Mouse (Mus musculus) midbrain, embryonic 15.5 days (tissue): ENCODE data around the gene Tspan33. TPM values are rescaled to one million over a fixed set of nuclear protein-coding genes. Genes with fewer than 3 reads are reported as not detected.
"Not testable (repeated sequence)": the region's sequence is repeated elsewhere in the genome, so short reads cannot be mapped to it uniquely, and the experiment has no call there.

Experiments
- ATAC-seq: fragments of 200-750 bp; cut with Nextera tagmentation; replicated peaks from 2 replicates; pipeline ENCODE4 v1.8.0; 2017; ENCODE audit warnings: moderate TSS enrichment
- H3K27ac ChIP-seq: fragments of 300-500 bp; sonication (generic); 2 replicates; pipeline ENCODE4 v1.5.1; 2015; ENCODE audit warnings: mild to moderate bottlenecking, inconsistent platforms
- H3K27me3 ChIP-seq: fragments of 300-500 bp; sonication (generic); replicated peaks from 2 replicates; pipeline ENCODE4 v1.6.1; 2015; ENCODE audit warnings: inconsistent platforms
- H3K36me3 ChIP-seq: fragments of 300-500 bp; sonication (generic); replicated peaks from 2 replicates; pipeline ENCODE4 v1.6.1; 2015; ENCODE audit warnings: inconsistent platforms
- H3K4me1 ChIP-seq: fragments of 300-500 bp; sonication (generic); 2 replicates; pipeline ENCODE4 v1.6.1; 2015; ENCODE audit warnings: inconsistent platforms
- H3K4me2 ChIP-seq: fragments of 300-500 bp; sonication (generic); 2 replicates; pipeline ENCODE4 v1.6.1; 2015; ENCODE audit warnings: inconsistent platforms, mild to moderate bottlenecking, moderate library complexity
- H3K4me3 ChIP-seq: fragments of 300-500 bp; sonication (generic); 2 replicates; pipeline ENCODE4 v1.5.1; 2015; ENCODE audit warnings: mild to moderate bottlenecking, inconsistent platforms
- H3K9ac ChIP-seq: fragments of 300-500 bp; sonication (generic); 2 replicates; pipeline ENCODE4 v1.6.1; 2015; ENCODE audit warnings: mild to moderate bottlenecking, inconsistent platforms
- H3K9me3 ChIP-seq: fragments of 300-500 bp; sonication (generic); 2 replicates; pipeline ENCODE4 v1.6.1; 2016; ENCODE audit warnings: inconsistent platforms
- WGBS: fragments of 180-500 bp; shearing (Covaris S2); methylation state at CpG from one replicate; pipeline ENCODE4 v1.1.7; 2015; ENCODE audit warnings: mixed read lengths; 5-methylcytosine and 5-hydroxymethylcytosine counted together
- polyA plus RNA-seq: library from polyadenylated mRNA; unstranded; fragments of >200 nt; fragmentation: Nextera tagmentation; extraction: Ambion mirVana; gene quantifications from 2 replicates; pipeline ENCODE4 v1.2.1, GENCODE M21; 2015

Tspan33 gene
- polyA plus RNA-seq, 1 experiment from 2014 or later = 6.5 TPM

- H3K9ac ChIP-seq, H3K27ac ChIP-seq, H3K36me3 ChIP-seq, H3K4me2 ChIP-seq, H3K9me3 ChIP-seq, H3K27me3 ChIP-seq, ATAC-seq, H3K4me1 ChIP-seq, H3K4me3 ChIP-seq: not testable (repeated sequence)
- 91% methylated on average over 10 of the region's 10 CpGs for WGBS
Observed at GRCm38 (mm10) chr6:29679947-29680550, 14.0 kb upstream of the Tspan33 start.

GRCm38 (mm10) chr6:29681853-29682252 lies 12.2 kb upstream of the Tspan33 start:
- no peaks in the 10 kb centered on the region for H3K27me3 ChIP-seq
- H3K27ac ChIP-seq = no peak overlapping the region
- H3K9me3 ChIP-seq = no peaks in the 10 kb centered on the region
- WGBS = 86% methylated on average over 4 of the region's 4 CpGs
- H3K4me2 ChIP-seq = no peak overlapping the region
- H3K4me1 ChIP-seq = no peaks in the 10 kb centered on the region
- H3K4me3 ChIP-seq = no peak overlapping the region
- no peak overlapping the region for H3K9ac ChIP-seq
- no peaks in the 10 kb centered on the region for H3K36me3 ChIP-seq
- ATAC-seq = no peak

- Histone ChIP-seq H3K4me2 (no peak overlapping the region), H3K27me3 (no peaks in the 10 kb centered on the region), H3K27ac (no peak overlapping the region), H3K9ac (no peak overlapping the region), H3K4me1 (no peaks in the 10 kb centered on the region), H3K36me3 (no peaks in the 10 kb centered on the region), H3K4me3 (no peak overlapping the region), H3K9me3 (no peaks in the 10 kb centered on the region)
- 91% methylated on average over 4 of the region's 4 CpGs for WGBS
- no peak for ATAC-seq
Observed at GRCm38 (mm10) chr6:29684686-29685085, 9.3 kb upstream of the Tspan33 start.

- Histone ChIP-seq H3K36me3 (no peaks in the 10 kb centered on the region), H3K4me1 (no peaks in the 10 kb centered on the region), H3K4me2 (no peak overlapping the region), H3K27ac (no peak overlapping the region), H3K27me3 (peaks cover under 1% of the 10 kb centered on the region; the same call in 1 of the 2 replicates), H3K4me3 (no peak overlapping the region), H3K9me3 (no peaks in the 10 kb centered on the region), H3K9ac (no peak overlapping the region)
- 75% methylated on average over 4 of the region's 4 CpGs for WGBS
- ATAC-seq = no peak
Observed at GRCm38 (mm10) chr6:29685952-29686351, 8.1 kb upstream of the Tspan33 start.

- H3K4me3 ChIP-seq = no peak overlapping the region
- peaks cover 5% of the 10 kb centered on the region for H3K4me1 ChIP-seq
- no peak overlapping the region for H3K4me2 ChIP-seq
- H3K36me3 ChIP-seq = no peaks in the 10 kb centered on the region
- no peaks in the 10 kb centered on the region for H3K9me3 ChIP-seq
- 68% methylated on average over 8 of the region's 8 CpGs for WGBS
- no peak for ATAC-seq
- H3K27ac ChIP-seq = no peak overlapping the region
- no peak overlapping the region for H3K9ac ChIP-seq
- H3K27me3 ChIP-seq = peaks cover 13% of the 10 kb centered on the region
Observed at GRCm38 (mm10) chr6:29689458-29689857, 4.6 kb upstream of the Tspan33 start.

- WGBS = 1% methylated on average over 34 of the region's 35 CpGs
- Histone ChIP-seq H3K36me3 (no peaks in the 10 kb centered on the region), H3K27ac (peak overlapping the region; percentile 54; the same call in 1 of the 2 replicates)
Observed at GRCm38 (mm10) chr6:29694375-29695289, 610 bp downstream of the Tspan33 start.

GRCm38 (mm10) chr6:29695290-29695674 lies 1.3 kb downstream of the Tspan33 start:
- H3K9ac ChIP-seq = no peak overlapping the region
- 47% methylated on average over 3 of the region's 3 CpGs for WGBS
- no peaks in the 10 kb centered on the region for H3K9me3 ChIP-seq
- ATAC-seq = no peak
- no peaks in the 10 kb centered on the region for H3K36me3 ChIP-seq
- H3K27ac ChIP-seq = no peak overlapping the region
- peaks cover 11% of the 10 kb centered on the region for H3K4me1 ChIP-seq
- 0 out of 2 replicates have a peak overlapping the region, but pooled peaks have one; percentile 95 for H3K4me3 ChIP-seq
- H3K27me3 ChIP-seq = peaks cover 13% of the 10 kb centered on the region
- peak overlapping the region; percentile 100; the same call in 1 of the 2 replicates for H3K4me2 ChIP-seq

More at GRCm38 (mm10) chr6:29694375-29695289, 610 bp downstream of the Tspan33 start:
- H3K27me3 ChIP-seq = peaks cover 13% of the 10 kb centered on the region
- peak overlapping the region; percentile 100 for H3K4me2 ChIP-seq
- ATAC-seq = peak; percentile 40
- peak overlapping the region; percentile 95 for H3K4me3 ChIP-seq
- H3K9ac ChIP-seq = peak overlapping the region; percentile 80
- peaks cover 11% of the 10 kb centered on the region for H3K4me1 ChIP-seq
- H3K9me3 ChIP-seq = no peaks in the 10 kb centered on the region

- Histone ChIP-seq H3K27ac (no peak overlapping the region), H3K9me3 (no peaks in the 10 kb centered on the region), H3K4me2 (no peak overlapping the region), H3K27me3 (peaks cover 12% of the 10 kb centered on the region), H3K36me3 (no peaks in the 10 kb centered on the region), H3K4me1 (peaks cover 11% of the 10 kb centered on the region), H3K4me3 (no peak overlapping the region), H3K9ac (no peak overlapping the region)
- WGBS = 73% methylated on average over 7 of the region's 7 CpGs
- no peak for ATAC-seq
Observed at GRCm38 (mm10) chr6:29695975-29696374, 2.0 kb downstream of the Tspan33 start.

- Histone ChIP-seq H3K4me1 (peaks cover 11% of the 10 kb centered on the region), H3K9me3 (no peaks in the 10 kb centered on the region), H3K27ac (no peak overlapping the region), H3K9ac (no peak overlapping the region), H3K36me3 (no peaks in the 10 kb centered on the region), H3K27me3 (peaks cover 5% of the 10 kb centered on the region), H3K4me3 (no peak overlapping the region), H3K4me2 (no peak overlapping the region)
- ATAC-seq = no peak
Observed at GRCm38 (mm10) chr6:29697139-29697538, 3.1 kb downstream of the Tspan33 start.

- peaks cover 11% of the 10 kb centered on the region for H3K4me1 ChIP-seq
- H3K4me2 ChIP-seq = no peak overlapping the region
- H3K9ac ChIP-seq = no peak overlapping the region
- ATAC-seq = no peak
- H3K36me3 ChIP-seq = no peaks in the 10 kb centered on the region
- no peaks in the 10 kb centered on the region for H3K9me3 ChIP-seq
- H3K4me3 ChIP-seq = no peak overlapping the region
- 44% methylated on average over 3 of the region's 3 CpGs for WGBS
- peaks cover 4% of the 10 kb centered on the region for H3K27me3 ChIP-seq
- H3K27ac ChIP-seq = no peak overlapping the region
Observed at GRCm38 (mm10) chr6:29697548-29697947, 3.5 kb downstream of the Tspan33 start.

- no peak for ATAC-seq
- no peaks in the 10 kb centered on the region for H3K36me3 ChIP-seq
- no peak overlapping the region for H3K4me3 ChIP-seq
- H3K27me3 ChIP-seq = no peaks in the 10 kb centered on the region; the same call in none of the 2 replicates
- H3K27ac ChIP-seq = no peak overlapping the region
- peaks cover 7% of the 10 kb centered on the region for H3K4me1 ChIP-seq
- H3K4me2 ChIP-seq = no peak overlapping the region
- H3K9ac ChIP-seq = no peak overlapping the region
- 89% methylated on average over 7 of the region's 7 CpGs for WGBS
- no peaks in the 10 kb centered on the region for H3K9me3 ChIP-seq
Observed at GRCm38 (mm10) chr6:29699085-29699745, 5.2 kb downstream of the Tspan33 start.

GRCm38 (mm10) chr6:29701051-29701450 lies 7.0 kb downstream of the Tspan33 start:
- H3K4me1 ChIP-seq = no peaks in the 10 kb centered on the region
- no peak overlapping the region for H3K9ac ChIP-seq
- WGBS = 76% methylated on average over 6 of the region's 6 CpGs
- H3K27me3 ChIP-seq = no peaks in the 10 kb centered on the region; the same call in 1 of the 2 replicates
- no peak for ATAC-seq
- no peak overlapping the region for H3K27ac ChIP-seq
- H3K9me3 ChIP-seq = no peaks in the 10 kb centered on the region
- H3K4me3 ChIP-seq = no peak overlapping the region
- no peak overlapping the region for H3K4me2 ChIP-seq
- no peaks in the 10 kb centered on the region for H3K36me3 ChIP-seq
